Mouse (Mus musculus) CH12.LX (cell line): ENCODE results near the gene Zfp830. TPM values are rescaled to one million over a fixed set of nuclear protein-coding genes. Genes with fewer than 3 reads are reported as not detected.

Experiments
- DNase-seq: peaks from one replicate; pipeline ENCODE4 v3.0.0-alpha.2; 2013; ENCODE audit errors: extremely low read depth
- H3K27ac ChIP-seq: 2 replicates; pipeline ENCODE4 v1.5.1; 2012; ENCODE audit warnings: low read depth, mild to moderate bottlenecking, control low read depth, moderate library complexity; ENCODE audit not compliant: insufficient read depth
- H3K27me3 ChIP-seq: replicated peaks from 2 replicates; pipeline ENCODE3; 2012; ENCODE audit warnings: inconsistent platforms
- H3K36me3 ChIP-seq, 2 experiments: replicated peaks in 1 of 2; 2 replicates each; pipeline versions ENCODE3 to v1.6.1; 2012; ENCODE audit warnings: inconsistent platforms in 1 of 2, low read length in 1 of 2, mild to moderate bottlenecking in 1 of 2, mixed read lengths in 1 of 2, moderate library complexity in 1 of 2; ENCODE audit not compliant: control insufficient read depth in 1 of 2, insufficient read depth in 1 of 2
- H3K4me1 ChIP-seq, 2 experiments: 2 replicates each; pipeline ENCODE4 v1.6.1; 2012; ENCODE audit warnings: inconsistent platforms in 1 of 2, moderate library complexity in 1 of 2; ENCODE audit not compliant: insufficient read depth in 2 of 2, control insufficient read depth in 1 of 2
- H3K4me2 ChIP-seq: 2 replicates; pipeline ENCODE4 v1.6.1; 2012; ENCODE audit warnings: low read depth, mild to moderate bottlenecking, control low read depth; ENCODE audit not compliant: poor library complexity, insufficient read depth, severe bottlenecking
- H3K4me3 ChIP-seq, 3 experiments: fragments of 150-350 bp in 1 of 3; sonication (generic) in 1 of 3; replicated peaks in 1 of 3; 2 replicates each; pipeline versions ENCODE3 to v1.5.1; 2011 to 2012; ENCODE audit warnings: low read depth in 2 of 3, low read length in 2 of 3, mild to moderate bottlenecking in 2 of 3, moderate library complexity in 2 of 3, control low read depth in 1 of 3, improper control_type of control experiment in 1 of 3, inconsistent platforms in 1 of 3, mixed read lengths in 1 of 3; ENCODE audit not compliant: poor library complexity in 1 of 3
- H3K79me2 ChIP-seq: replicated peaks from 2 replicates; pipeline ENCODE4 v1.6.1; 2012; ENCODE audit warnings: mild to moderate bottlenecking, moderate library complexity; ENCODE audit not compliant: control insufficient read depth, poor library complexity, insufficient read depth, severe bottlenecking; ENCODE audit errors: extremely low read depth
- H3K9ac ChIP-seq: 2 replicates; pipeline ENCODE4 v1.6.1; 2012; ENCODE audit warnings: low read depth, mild to moderate bottlenecking, control low read depth, moderate library complexity; ENCODE audit not compliant: insufficient read depth
- H3K9me3 ChIP-seq: replicated peaks from 2 replicates; pipeline ENCODE3; 2012; ENCODE audit warnings: low read length, inconsistent platforms, mixed read lengths
- BHLHE40 ChIP-seq: IDR thresholded peaks from 2 replicates; pipeline ENCODE4 v1.6.1; 2011; ENCODE audit warnings: mild to moderate bottlenecking, low read depth, low read length, improper control_type of control experiment
- CHD1 ChIP-seq: IDR thresholded peaks from 2 replicates; pipeline ENCODE4 v1.6.1; 2012; ENCODE audit warnings: low read depth, low read length, improper control_type of control experiment, inconsistent platforms
- CHD2 ChIP-seq: IDR thresholded peaks from 2 replicates; pipeline ENCODE4 v1.6.1; 2011; ENCODE audit warnings: low read length, improper control_type of control experiment
- CTCF ChIP-seq, 2 experiments: IDR thresholded peaks in 1 of 2; conservative IDR thresholded peaks in 1 of 2; 2 replicates each; pipeline ENCODE4 v1.5.1; 2011 to 2012; ENCODE audit warnings: low read depth in 2 of 2, low read length in 2 of 2, improper control_type of control experiment in 1 of 2, inconsistent platforms in 1 of 2, mild to moderate bottlenecking in 1 of 2, moderate library complexity in 1 of 2
- E2F4 ChIP-seq: IDR thresholded peaks from 2 replicates; pipeline ENCODE4 v1.6.1; 2011; ENCODE audit warnings: low read depth, low read length, improper control_type of control experiment; ENCODE audit not compliant: insufficient replicate concordance
- ELF1 ChIP-seq: IDR thresholded peaks from 2 replicates; pipeline ENCODE4 v1.6.1; 2014; ENCODE audit warnings: low read depth, mild to moderate bottlenecking, inconsistent platforms, low read length, improper control_type of control experiment
- EP300 ChIP-seq: IDR thresholded peaks from 2 replicates; pipeline ENCODE4 v1.6.1; 2011; ENCODE audit warnings: low read length, improper control_type of control experiment
- ETS1 ChIP-seq: conservative IDR thresholded peaks from 2 replicates; pipeline ENCODE4 v1.6.1; 2012; ENCODE audit warnings: low read depth, mild to moderate bottlenecking, inconsistent platforms, low read length, improper control_type of control experiment, moderate library complexity
- GABPA ChIP-seq: IDR thresholded peaks from 2 replicates; pipeline ENCODE4 v1.6.1; 2012; ENCODE audit warnings: low read depth, low read length, improper control_type of control experiment, inconsistent platforms; ENCODE audit not compliant: insufficient replicate concordance
- HCFC1 ChIP-seq: IDR thresholded peaks from 2 replicates; pipeline ENCODE4 v1.6.1; 2012; ENCODE audit warnings: low read depth, mild to moderate bottlenecking, inconsistent platforms, low read length, improper control_type of control experiment
- IRF4 ChIP-seq: IDR thresholded peaks from 2 replicates; pipeline ENCODE4 v1.6.1; 2014; ENCODE audit warnings: low read depth, mild to moderate bottlenecking, inconsistent platforms, low read length, improper control_type of control experiment
- JUN ChIP-seq: IDR thresholded peaks from 2 replicates; pipeline ENCODE4 v1.6.1; 2011; ENCODE audit warnings: low read depth, mild to moderate bottlenecking, low read length, improper control_type of control experiment, moderate library complexity; ENCODE audit not compliant: insufficient read depth
- JUND ChIP-seq: conservative IDR thresholded peaks from 2 replicates; pipeline ENCODE4 v1.6.1; 2011; ENCODE audit warnings: low read depth, low read length, improper control_type of control experiment
- KAT2A ChIP-seq: IDR thresholded peaks from 2 replicates; pipeline ENCODE4 v1.6.1; 2012; ENCODE audit warnings: low read length, improper control_type of control experiment, inconsistent platforms; ENCODE audit not compliant: insufficient replicate concordance
- MAFK ChIP-seq: IDR thresholded peaks from 2 replicates; pipeline ENCODE4 v1.6.1; 2011; ENCODE audit warnings: low read length, improper control_type of control experiment; ENCODE audit not compliant: insufficient replicate concordance
- MAX ChIP-seq: IDR thresholded peaks from 2 replicates; pipeline ENCODE4 v1.6.1; 2011; ENCODE audit warnings: low read length, improper control_type of control experiment
- MAZ ChIP-seq: IDR thresholded peaks from 2 replicates; pipeline ENCODE4 v1.6.1; 2012; ENCODE audit warnings: low read depth, mild to moderate bottlenecking, inconsistent platforms, low read length, improper control_type of control experiment, moderate library complexity
- MEF2A ChIP-seq: IDR thresholded peaks from 2 replicates; pipeline ENCODE4 v1.6.1; 2014; ENCODE audit warnings: low read depth, mild to moderate bottlenecking, inconsistent platforms, low read length, improper control_type of control experiment, borderline replicate concordance
- MXI1 ChIP-seq: IDR thresholded peaks from 2 replicates; pipeline ENCODE4 v1.6.1; 2011; ENCODE audit warnings: mild to moderate bottlenecking, low read depth, low read length, improper control_type of control experiment
- MYC ChIP-seq: IDR thresholded peaks from 2 replicates; pipeline ENCODE4 v1.6.1; 2011; ENCODE audit warnings: low read depth, mild to moderate bottlenecking, improper control_type of control experiment, low read length
- NELFE ChIP-seq: IDR thresholded peaks from 2 replicates; pipeline ENCODE4 v1.6.1; 2011; ENCODE audit warnings: low read depth, low read length, improper control_type of control experiment
- NRF1 ChIP-seq: IDR thresholded peaks from 2 replicates; pipeline ENCODE4 v1.6.1; 2014; ENCODE audit warnings: low read depth, mild to moderate bottlenecking, inconsistent platforms, low read length, improper control_type of control experiment, moderate library complexity
- PAX5 ChIP-seq: IDR thresholded peaks from 2 replicates; pipeline ENCODE4 v1.6.1; 2012; ENCODE audit warnings: low read length, inconsistent platforms, mixed read lengths
- POLR2A ChIP-seq: IDR thresholded peaks from 2 replicates; pipeline ENCODE4 v1.6.1; 2011; ENCODE audit warnings: low read depth, mild to moderate bottlenecking, improper control_type of control experiment, low read length
- POLR2AphosphoS2 ChIP-seq: IDR thresholded peaks from 2 replicates; pipeline ENCODE4 v1.6.1; 2011; ENCODE audit warnings: low read depth, low read length, improper control_type of control experiment
- RAD21 ChIP-seq: IDR thresholded peaks from 2 replicates; pipeline ENCODE4 v1.6.1; 2011; ENCODE audit warnings: low read depth, mild to moderate bottlenecking, low read length, improper control_type of control experiment, moderate library complexity
- RCOR1 ChIP-seq: conservative IDR thresholded peaks from 2 replicates; pipeline ENCODE4 v1.6.1; 2012; ENCODE audit warnings: low read depth, mild to moderate bottlenecking, inconsistent platforms, low read length, improper control_type of control experiment
- SIN3A ChIP-seq: IDR thresholded peaks from 2 replicates; pipeline ENCODE4 v1.6.1; 2012; ENCODE audit warnings: low read length, improper control_type of control experiment, inconsistent platforms
- SMC3 ChIP-seq: IDR thresholded peaks from 2 replicates; pipeline ENCODE4 v1.6.1; 2011; ENCODE audit warnings: low read depth, low read length, improper control_type of control experiment
- TBP ChIP-seq: conservative IDR thresholded peaks from 2 replicates; pipeline ENCODE4 v1.6.1; 2011; ENCODE audit warnings: low read depth, low read length, improper control_type of control experiment
- TCF12 ChIP-seq: IDR thresholded peaks from 2 replicates; pipeline ENCODE4 v1.6.1; 2014; ENCODE audit warnings: low read depth, mild to moderate bottlenecking, inconsistent platforms, low read length, improper control_type of control experiment
- UBTF ChIP-seq: IDR thresholded peaks from 2 replicates; pipeline ENCODE4 v1.6.1; 2012; ENCODE audit warnings: low read depth, mild to moderate bottlenecking, inconsistent platforms, low read length, improper control_type of control experiment, moderate library complexity
- USF1 ChIP-seq: IDR thresholded peaks from 2 replicates; pipeline ENCODE4 v1.6.1; 2014; ENCODE audit warnings: low read depth, mild to moderate bottlenecking, inconsistent platforms, low read length, improper control_type of control experiment
- USF2 ChIP-seq: conservative IDR thresholded peaks from 2 replicates; pipeline ENCODE4 v1.6.1; 2011; ENCODE audit warnings: low read depth, low read length, improper control_type of control experiment
- ZC3H11A ChIP-seq: IDR thresholded peaks from 2 replicates; pipeline ENCODE4 v1.6.1; 2012; ENCODE audit warnings: low read depth, mild to moderate bottlenecking, inconsistent platforms, low read length, improper control_type of control experiment
- ZKSCAN1 ChIP-seq: IDR thresholded peaks from 2 replicates; pipeline ENCODE4 v1.6.1; 2012; ENCODE audit warnings: low read depth, inconsistent platforms, low read length, improper control_type of control experiment, borderline replicate concordance
- ZMIZ1 ChIP-seq: IDR thresholded peaks from 2 replicates; pipeline ENCODE4 v1.6.1; 2012; ENCODE audit warnings: low read depth, mild to moderate bottlenecking, inconsistent platforms, low read length, improper control_type of control experiment
- ZNF384 ChIP-seq: IDR thresholded peaks from 2 replicates; pipeline ENCODE4 v1.6.1; 2012; ENCODE audit warnings: low read depth, low read length, improper control_type of control experiment, inconsistent platforms
- dilution Hi-C: fragments of 300-500 bp; cut with MboI; formaldehyde crosslinking; loops from 2 replicates; pipeline ENCODE4 v1.14.3; 2020; ENCODE audit warnings: low sequenced_read_pairs; ENCODE audit not compliant: extremely low pct_unique_long_range_greater_than_20kb, extremely low pct_ligation_motif_present
- in situ Hi-C: fragments of 300-500 bp; cut with MboI; formaldehyde crosslinking; loops from 3 replicates; pipeline ENCODE4 v1.14.3; 2019; ENCODE audit warnings: low sequenced_read_pairs, low pct_ligation_motif_present, low pct_unique_long_range_greater_than_20kb, mixed read lengths
- polyA plus RNA-seq: library from polyadenylated mRNA; unstranded; fragments of >175 nt; gene quantifications from 2 replicates; pipeline ENCODE4 v1.2.1, GENCODE M21; 2012; ENCODE audit warnings: low read depth; ENCODE audit not compliant: insufficient read length
- total RNA-seq, 2 experiments: library from RNA; depleted of rRNA; stranded (reverse); fragments of 300-350 nt in 1 of 2; fragments of >200 nt in 1 of 2; gene quantifications; 2 replicates each; pipeline ENCODE4 v1.2.3; 2012 to 2014

The Zfp830 gene
- total and polyA plus RNA-seq, 3 experiments: 29.9 to 38.7 (median 32.4) TPM

- H3K79me2 ChIP-seq: peaks cover 33% of the 10 kb centered on the region
- TF ChIP-seq ELF1 (peak; percentile 95), MAX (peak; percentile 99), ZKSCAN1 (no peak), NRF1 (peak; percentile 92), UBTF (peak; percentile 62; the same call in 1 of the 2 replicates), MXI1 (peak; percentile 100), HCFC1 (peak; percentile 77), SIN3A (peak; percentile 100), ETS1 (no peak; the same call in 1 of the 2 replicates), JUND (no peak), MYC (peak; percentile 99), ZC3H11A (no peak), CHD2 (peak; percentile 49; the same call in 1 of the 2 replicates), IRF4 (peak; percentile 46; the same call in 1 of the 2 replicates), E2F4 (no peak), ZNF384 (no peak), BHLHE40 (peak; percentile 79), GABPA (no peak), CTCF (conservative IDR thresholded peaks at IDR 0.05 in 1 of 2, IDR thresholded peaks at IDR 0.05 in 1 of 2; ENCODE audit: low read depth in 2 of 2, low read length in 2 of 2) (no peak), EP300 (peak; percentile 20; the same call in 1 of the 2 replicates), RAD21 (no peak), MAFK (no peak), ZMIZ1 (peak; percentile 88), JUN (no peak), KAT2A (peak; percentile 67; the same call in 1 of the 2 replicates), SMC3 (no peak), TBP (peak; percentile 82), MEF2A (peak; percentile 34; the same call in 1 of the 2 replicates), POLR2AphosphoS2 (peak; percentile 88; the same call in 1 of the 2 replicates), NELFE (peak; percentile 95), CHD1 (no peak), USF2 (peak; percentile 75), MAZ (peak; percentile 72), POLR2A (peak; percentile 95), TCF12 (peak; percentile 84), PAX5 (no peak), RCOR1 (peak; percentile 54; the same call in 1 of the 2 replicates), USF1 (peak; percentile 90)
- peaks cover 28 to 55% of the 10 kb centered on the region in 2 experiments for H3K36me3 ChIP-seq
- H3K9ac ChIP-seq: peak within 1 kb of the TSS; percentile 94
- dilution Hi-C loops (no loop called here), in situ Hi-C loops (no loop called here)
- H3K4me1 ChIP-seq: peaks cover 0 to 42% of the 10 kb centered on the region in 2 experiments; a peak in 3 of 4 replicates
- peaks cover 8% of the 10 kb centered on the region for H3K9me3 ChIP-seq
- H3K4me2 ChIP-seq: peak within 1 kb of the TSS; percentile 92
- DNase-seq: peak; percentile 96
- peak within 1 kb of the TSS; percentile 76 to 98 (median 80) for H3K4me3 ChIP-seq
- no peaks in the 10 kb centered on the region for H3K27me3 ChIP-seq
- peak within 1 kb of the TSS; percentile 65 for H3K27ac ChIP-seq
Measured at GRCm38 (mm10) chr11:82780983-82781903, 17.1 kb downstream of the Zfp830 start, which contains the start of gene Lig3. Gene Lig3 (plus strand): TSS chr11:82781108.
